11 mouse cellular contexts compared by ENCODE assay signal in the genomic region with DNA sequence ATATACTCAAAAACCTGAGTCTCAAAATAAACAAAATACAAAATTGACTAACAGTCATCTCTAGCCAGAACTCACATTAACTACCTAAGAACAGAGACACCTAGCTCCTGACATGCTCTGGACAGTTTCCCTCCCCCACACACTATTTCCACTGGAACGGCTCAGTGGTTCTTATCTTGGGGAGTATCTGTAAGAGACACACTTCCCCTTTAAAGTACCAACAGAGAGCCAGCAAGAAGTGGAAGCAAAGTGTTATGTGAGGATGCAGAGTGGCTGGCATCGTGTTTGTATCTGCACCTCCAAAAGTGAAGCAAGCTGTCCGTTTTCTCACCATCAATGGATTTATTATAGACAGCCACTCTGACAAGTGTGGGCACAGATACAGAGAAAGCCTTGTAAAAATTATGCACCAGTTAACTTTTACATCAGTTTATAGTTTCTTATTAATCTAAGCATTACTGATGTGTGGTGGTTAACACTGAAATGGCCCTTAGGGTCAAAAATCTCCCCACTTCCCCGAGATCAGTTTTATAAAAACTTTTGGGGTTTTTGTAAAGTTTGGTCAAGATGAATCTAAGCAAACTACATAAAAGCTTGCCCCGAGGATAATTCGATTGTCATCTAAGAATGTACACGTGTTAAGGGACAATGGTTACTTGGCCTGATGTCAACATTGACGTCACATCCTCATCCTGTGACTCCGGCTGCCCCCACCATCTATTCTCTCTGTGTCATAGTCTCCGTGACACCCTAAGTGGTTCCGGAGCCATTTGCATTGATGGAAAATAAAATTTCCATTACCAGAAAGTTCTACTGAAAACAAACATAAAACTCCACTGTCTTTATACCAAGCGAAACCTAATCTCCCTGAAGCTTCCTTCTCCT. TPM values are rescaled to one million over a fixed set of nuclear protein-coding genes. Genes with fewer than 3 reads are reported as not detected.
DNase-seq lines count a peak whose midpoint lies in the region; ATAC-seq and TF ChIP-seq lines count a peak whose summit lies in the region.
"Had no signal": no experiment of that assay in that cellular context is flagged by ENCODE, and none has a peak within 500 bp of the region (broad histone marks: within the 10 kb centered on the region; RNA-seq: fewer than 3 reads in every experiment).

No protein-coding gene starts in this region.

- H3K4me3 ChIP-seq in MEL (ENCODE audit: control insufficient read depth in 1 of 2, insufficient read depth in 1 of 2, low read depth in 2 of 2, low read length in 2 of 2) = peak overlapping the region; percentile 22 to 29
- H3K4me3 ChIP-seq in hindbrain, embryonic 14.5 days (replicated peaks; ENCODE audit: low read length) = no peak overlapping the region
- H3K4me3 ChIP-seq in forebrain, embryonic 11.5 days (ENCODE audit: low read depth, low read length) = no peak overlapping the region
- H3K4me3 ChIP-seq: embryonic facial prominence, embryonic 13.5 days had no signal

- DNase-seq in CD4-positive, CD25-positive, alpha-beta regulatory T cell, adult 2 months (ENCODE audit: low read depth, low spot score) = peak; percentile 86
- DNase-seq in MEL (ENCODE audit: low read depth, low spot score) = peak; percentile 93
- DNase-seq in induced T-regulatory cell, adult 2 months (ENCODE audit: low read depth) = peak; percentile 89
- peak; percentile 77 for DNase-seq in lung, postnatal 10 days
- DNase-seq in hindbrain, embryonic 14.5 days (ENCODE audit: low spot score) = no peak
- DNase-seq in forebrain, embryonic 11.5 days (ENCODE audit: low spot score) = no peak
- DNase-seq in right cerebral cortex, postnatal 25 days = no peak
- DNase-seq: layer of hippocampus, postnatal 36 days; thymus, adult 2 months had no signal

- no peaks in the 10 kb centered on the region for H3K27me3 ChIP-seq in MEL (ENCODE audit: control insufficient read depth in 1 of 2, insufficient read depth in 2 of 2, low read length in 2 of 2)
- H3K27me3 ChIP-seq in hindbrain, embryonic 14.5 days (ENCODE audit: control insufficient read depth, insufficient read depth, low read length) = no peaks in the 10 kb centered on the region
- no peaks in the 10 kb centered on the region for H3K27me3 ChIP-seq in forebrain, embryonic 11.5 days (ENCODE audit: control insufficient read depth, insufficient read depth, low read length)
- H3K27me3 ChIP-seq: embryonic facial prominence, embryonic 13.5 days had no signal

- WGBS in hindbrain, embryonic 14.5 days = 84% methylated on average over 12 of the region's 12 CpGs
- WGBS in forebrain, embryonic 11.5 days = 87% methylated on average over 12 of the region's 12 CpGs

- peak overlapping the region; percentile 54 for H3K9ac ChIP-seq in MEL (ENCODE audit: control insufficient read depth, low read depth, low read length, poor library complexity, severe bottlenecking)
- H3K9ac ChIP-seq in hindbrain, embryonic 14.5 days = no peak overlapping the region
- H3K9ac ChIP-seq in forebrain, embryonic 11.5 days (ENCODE audit: low read length) = no peak overlapping the region
- H3K9ac ChIP-seq: embryonic facial prominence, embryonic 13.5 days had no signal

- no peak overlapping the region for H3K4me2 ChIP-seq in hindbrain, embryonic 14.5 days (replicated peaks)
- no peak overlapping the region for H3K4me2 ChIP-seq in forebrain, embryonic 11.5 days (ENCODE audit: low read depth, low read length, severe bottlenecking)
- H3K4me2 ChIP-seq: embryonic facial prominence, embryonic 13.5 days had no signal

- H3K4me1 ChIP-seq in MEL (ENCODE audit: control insufficient read depth in 1 of 2, insufficient read depth in 2 of 2, low read length in 2 of 2) = peaks cover 14 to 19% of the 10 kb centered on the region in 2 experiments
- no peaks in the 10 kb centered on the region for H3K4me1 ChIP-seq in hindbrain, embryonic 14.5 days (replicated peaks; ENCODE audit: control insufficient read depth, insufficient read depth, low read length)
- no peaks in the 10 kb centered on the region for H3K4me1 ChIP-seq in forebrain, embryonic 11.5 days (replicated peaks; ENCODE audit: control insufficient read depth, insufficient read depth, low read length)
- H3K4me1 ChIP-seq: embryonic facial prominence, embryonic 13.5 days had no signal

- no peak for TF ChIP-seq POLR2A in MEL (IDR thresholded peaks at IDR 0.05; ENCODE audit: control insufficient read depth in 1 of 2, insufficient read depth in 1 of 2, low read depth in 1 of 2, low read length in 2 of 2, poor library complexity in 1 of 2)

- H3K27ac ChIP-seq in MEL (ENCODE audit: control insufficient read depth, low read depth, low read length) = peak overlapping the region; percentile 93
- H3K27ac ChIP-seq in hindbrain, embryonic 14.5 days = no peak overlapping the region
- H3K27ac ChIP-seq in forebrain, embryonic 11.5 days (ENCODE audit: low read depth, low read length) = no peak overlapping the region
- H3K27ac ChIP-seq: embryonic facial prominence, embryonic 13.5 days; macrophage had no signal

- TF ChIP-seq EP300 in MEL (IDR thresholded peaks at IDR 0.05; ENCODE audit: low read depth in 1 of 2, low read length in 2 of 2) = peak; percentile 98

- no peak for TF ChIP-seq CTCF in MEL (IDR thresholded peaks at IDR 0.05 in 2 of 3, conservative IDR thresholded peaks at IDR 0.05 in 1 of 3; ENCODE audit: control insufficient read depth in 1 of 3, insufficient read depth in 1 of 3, low read depth in 2 of 3, low read length in 3 of 3, poor library complexity in 1 of 3, severe bottlenecking in 1 of 3)

- peaks cover 2 to 21% of the 10 kb centered on the region in 2 experiments; a peak in 3 of 4 replicates for H3K36me3 ChIP-seq in MEL (ENCODE audit: control insufficient read depth in 1 of 2, insufficient read depth in 2 of 2, low read length in 2 of 2)
- peaks cover 31% of the 10 kb centered on the region for H3K36me3 ChIP-seq in hindbrain, embryonic 14.5 days (replicated peaks; ENCODE audit: control insufficient read depth, insufficient read depth)
- peaks cover 10% of the 10 kb centered on the region for H3K36me3 ChIP-seq in forebrain, embryonic 11.5 days (ENCODE audit: control insufficient read depth, insufficient read depth, low read length)

- TF ChIP-seq RAD21 in MEL (IDR thresholded peaks at IDR 0.05; ENCODE audit: low read depth, low read length) = no peak

- no peak for ATAC-seq in hindbrain, embryonic 14.5 days (ENCODE audit: low FRiP score)
- no peak for ATAC-seq in forebrain, embryonic 11.5 days (replicated peaks; ENCODE audit: low FRiP score)

- no peaks in the 10 kb centered on the region for H3K9me3 ChIP-seq in MEL (replicated peaks; ENCODE audit: insufficient read depth, low read length)
- no peaks in the 10 kb centered on the region for H3K9me3 ChIP-seq in hindbrain, embryonic 14.5 days (ENCODE audit: control insufficient read depth, low read length)
- no peaks in the 10 kb centered on the region; the same call in 1 of the 2 replicates for H3K9me3 ChIP-seq in forebrain, embryonic 11.5 days (ENCODE audit: control insufficient read depth, low read length)
- H3K9me3 ChIP-seq: embryonic facial prominence, embryonic 13.5 days had no signal

- no peaks in the 10 kb centered on the region for H3K79me2 ChIP-seq in MEL (ENCODE audit: control insufficient read depth, insufficient read depth, low read length, poor library complexity)

TF ChIP-seq in MEL, 35 proteins besides CTCF, POLR2A, EP300 and RAD21 (continues in another document):
- TF ChIP-seq POLR2AphosphoS2 (IDR thresholded peaks at IDR 0.05; ENCODE audit: low read length) (peak; percentile 54), GABPA (IDR thresholded peaks at IDR 0.05; ENCODE audit: low read depth, low read length) (no peak), USF2 (IDR thresholded peaks at IDR 0.05; ENCODE audit: borderline replicate concordance in 1 of 2, insufficient read depth in 1 of 2, low read depth in 1 of 2, low read length in 2 of 2) (no peak), SIN3A (IDR thresholded peaks at IDR 0.05; ENCODE audit: low read length) (peak; percentile 83), TAL1 (IDR thresholded peaks at IDR 0.05; ENCODE audit: low read length) (peak; percentile 76), NELFE (IDR thresholded peaks at IDR 0.05; ENCODE audit: low read depth, low read length) (no peak; the same call in 1 of the 2 replicates), ELF1 (IDR thresholded peaks at IDR 0.05; ENCODE audit: low read depth, low read length) (peak; percentile 43; the same call in 1 of the 2 replicates), ZC3H11A (IDR thresholded peaks at IDR 0.05; ENCODE audit: low read depth, low read length) (no peak), ZKSCAN1 (IDR thresholded peaks at IDR 0.05; ENCODE audit: low read depth, low read length) (0 out of 2 replicates have a peak, but pooled peaks have one; percentile 26), GATA1 (IDR thresholded peaks at IDR 0.05; ENCODE audit: low read depth, low read length) (peak; percentile 98), ZMIZ1 (IDR thresholded peaks at IDR 0.05; ENCODE audit: low read depth, low read length) (no peak; the same call in 1 of the 2 replicates), CHD1 (IDR thresholded peaks at IDR 0.05; ENCODE audit: low read depth, low read length) (no peak), USF1 (IDR thresholded peaks at IDR 0.05; ENCODE audit: low read depth, low read length) (no peak), ETS1 (IDR thresholded peaks at IDR 0.05; ENCODE audit: low read depth, low read length) (peak; percentile 91), MYC (IDR thresholded peaks at IDR 0.05; ENCODE audit: low read depth, low read length) (peak; percentile 65; the same call in 1 of the 2 replicates), TBP (IDR thresholded peaks at IDR 0.05; ENCODE audit: low read depth, low read length) (peak; percentile 60; the same call in 1 of the 2 replicates), MAFK (IDR thresholded peaks at IDR 0.05; ENCODE audit: borderline replicate concordance, low read depth, low read length) (peak; percentile 72; the same call in 1 of the 2 replicates), JUND (IDR thresholded peaks at IDR 0.05; ENCODE audit: low read depth, low read length) (0 out of 2 replicates have a peak, but pooled peaks have one; percentile 62)

RNA-seq across cellular contexts. Expression of a gene that starts 17.1 kb away (rescaled TPM):
- total RNA-seq in MEL (2012; rRNA removed) = 2.2 and 2.8 TPM in 2 replicates
- 1 to 10 TPM in 1 of 2 experiments, not detected in 1; 5.5 TPM for polyA plus RNA-seq in MEL (2012; ENCODE audit: insufficient read depth in 1 of 2, insufficient read length in 2 of 2, low read depth in 1 of 2, low replicate concordance in 2 of 2, missing spikeins in 1 of 2)
- polyA plus RNA-seq in hindbrain, embryonic 14.5 days (2014; fragmentation: Nextera tagmentation; extraction: Ambion mirVana) = 1.1 and 2.5 TPM in 2 replicates
- polyA plus RNA-seq in forebrain, embryonic 11.5 days (2014; fragmentation: Nextera tagmentation; extraction: Ambion mirVana) = 0.72 and 0.75 TPM in 2 replicates

RNA-seq across cellular contexts. Expression of a gene that starts 40.0 kb away (rescaled TPM):
- 11.7 and 13.1 TPM in 2 replicates for total RNA-seq in MEL (2012; rRNA removed)
- polyA plus RNA-seq in MEL (2012; ENCODE audit: insufficient read depth in 1 of 2, insufficient read length in 2 of 2, low read depth in 1 of 2, low replicate concordance in 2 of 2, missing spikeins in 1 of 2) = 10 to 100 TPM in 1 of 2 experiments, not detected in 1; 17.8 TPM
- polyA plus RNA-seq in hindbrain, embryonic 14.5 days (2014; fragmentation: Nextera tagmentation; extraction: Ambion mirVana) = 41.7 and 43.8 TPM in 2 replicates
- 78.5 and 87.1 TPM in 2 replicates for polyA plus RNA-seq in forebrain, embryonic 11.5 days (2014; fragmentation: Nextera tagmentation; extraction: Ambion mirVana)

Comparison
In these comparisons a context has a peak if more than half of its experiments do, and no peak if none do; other contexts are left out.
1. DNase-seq: peak in CD4-positive, CD25-positive, alpha-beta regulatory T cell, adult 2 months (single experiment), MEL (single experiment), induced T-regulatory cell, adult 2 months (single experiment) and lung, postnatal 10 days (single experiment); none in hindbrain, embryonic 14.5 days (single experiment), forebrain, embryonic 11.5 days (single experiment) and right cerebral cortex, postnatal 25 days (single experiment).
2. H3K4me3 ChIP-seq: peak in MEL (2 of 2); none in hindbrain, embryonic 14.5 days (single experiment) and forebrain, embryonic 11.5 days (single experiment).